Mouse (Mus musculus): Measurements from ENCODE around the gene Slc5a6.
"Not testable (repeated sequence)": the region's sequence is repeated elsewhere in the genome, so short reads cannot be mapped to it uniquely, and the experiment has no call there.

Gene Slc5a6

GRCm38 (mm10) chr5:31055216-31056140 lies 6.8 kb upstream of the Slc5a6 start:
- no peak for DNase-seq

- DNase-seq: peak; percentile 98
These were observed 5.8 kb upstream of the Slc5a6 start, which contains the start of gene Cad for GRCm38 (mm10) chr5:31054261-31055215. TSS of gene Cad (plus strand) at chr5:31054780.

- not testable (repeated sequence) for DNase-seq
These were observed 5.0 kb upstream of the Slc5a6 start for GRCm38 (mm10) chr5:31053728-31054127.

- DNase-seq: no peak
These were observed 1.7 kb upstream of the Slc5a6 start for GRCm38 (mm10) chr5:31050427-31050826.

GRCm38 (mm10) chr5:31047848-31048762 lies 619 bp downstream of the Slc5a6 start, which contains the start of gene Atraid:
TSS of gene Atraid (plus strand) at chr5:31048312.
- peak; percentile 99 for DNase-seq

- DNase-seq: no peak
These were observed 1.6 kb downstream of the Slc5a6 start for GRCm38 (mm10) chr5:31047074-31047473.

- no peak for DNase-seq
These were observed 2.3 kb downstream of the Slc5a6 start for GRCm38 (mm10) chr5:31046416-31046815.

GRCm38 (mm10) chr5:31038171-31038845 lies 10.4 kb downstream of the Slc5a6 start:
- DNase-seq: no peak

- not testable (repeated sequence) for DNase-seq
These were observed 12.2 kb downstream of the Slc5a6 start for GRCm38 (mm10) chr5:31036556-31036955.

- DNase-seq: no peak
These were observed 14.1 kb downstream of the Slc5a6 start for GRCm38 (mm10) chr5:31034669-31035068.

- no peak for DNase-seq
These were observed 17.2 kb downstream of the Slc5a6 start for GRCm38 (mm10) chr5:31031508-31031907.

GRCm38 (mm10) chr5:31030926-31031325 lies 17.8 kb downstream of the Slc5a6 start:
- DNase-seq: no peak

GRCm38 (mm10) chr5:31024641-31025040 lies 24.1 kb downstream of the Slc5a6 start:
- no peak for DNase-seq

- no peak for DNase-seq
These were observed 25.5 kb downstream of the Slc5a6 start for GRCm38 (mm10) chr5:31023254-31023653.

GRCm38 (mm10) chr5:31022690-31023089 lies 26.0 kb downstream of the Slc5a6 start:
- no peak for DNase-seq

GRCm38 (mm10) chr5:31021790-31022189 lies 26.9 kb downstream of the Slc5a6 start:
- not testable (repeated sequence) for DNase-seq

GRCm38 (mm10) chr5:31015913-31016312 lies 32.8 kb downstream of the Slc5a6 start:
- DNase-seq: no peak

GRCm38 (mm10) chr5:31012737-31013136 lies 36.0 kb downstream of the Slc5a6 start:
- DNase-seq: peak; percentile 63

GRCm38 (mm10) chr5:31004184-31004583 lies 44.5 kb downstream of the Slc5a6 start:
- peak; percentile 96 for DNase-seq

- DNase-seq: peak; percentile 48
These were observed 47.2 kb downstream of the Slc5a6 start for GRCm38 (mm10) chr5:31001560-31001959.

- DNase-seq: no peak
These were observed 47.7 kb downstream of the Slc5a6 start for GRCm38 (mm10) chr5:31000993-31001392.

Measured in thymus, postnatal 4 days (tissue).